Mouse (Mus musculus): ENCODE data around the gene Btg1-ps2. TPM values are rescaled to one million over a fixed set of nuclear protein-coding genes. Genes with fewer than 3 reads are reported as not detected.

Gene Btg1-ps2
- polyA plus RNA-seq (2014; fragmentation: Illumina TruSeq; extraction: RNeasy Lipid Tissue Mini Kit (QIAGEN cat#74804); ENCODE audit: low read depth, low replicate concordance) = not detected

DNA sequence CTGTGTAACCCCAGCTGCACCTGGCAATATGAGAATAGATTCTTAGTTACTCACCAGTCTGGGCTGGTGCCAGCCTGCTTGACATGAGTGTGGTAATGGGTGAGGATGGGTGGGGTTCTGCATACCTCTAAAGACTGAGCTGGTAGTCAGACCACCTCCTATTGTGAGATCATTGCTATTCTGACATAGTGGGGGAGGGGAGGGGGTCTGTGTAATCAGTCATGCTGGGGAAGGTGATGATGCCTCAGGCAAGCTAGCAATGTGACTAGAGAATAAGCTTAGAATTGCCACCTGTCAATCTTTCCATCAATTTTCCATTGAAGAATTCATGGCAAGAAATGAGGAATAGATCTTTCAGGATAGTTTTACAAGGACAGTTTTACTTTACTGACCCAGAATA is at the start of gene Btg1-ps2:
Gene Btg1-ps2 (minus strand): TSS at position 101 of the 400 bp plus-strand sequence.

GRCm38 (mm10) chrX:38085041-38085440 is 42.1 kb upstream of the Btg1-ps2 start, which contains the start of gene Rhox11:
TSS of gene Rhox11 (minus strand) at chrX:38085141.

DNA sequence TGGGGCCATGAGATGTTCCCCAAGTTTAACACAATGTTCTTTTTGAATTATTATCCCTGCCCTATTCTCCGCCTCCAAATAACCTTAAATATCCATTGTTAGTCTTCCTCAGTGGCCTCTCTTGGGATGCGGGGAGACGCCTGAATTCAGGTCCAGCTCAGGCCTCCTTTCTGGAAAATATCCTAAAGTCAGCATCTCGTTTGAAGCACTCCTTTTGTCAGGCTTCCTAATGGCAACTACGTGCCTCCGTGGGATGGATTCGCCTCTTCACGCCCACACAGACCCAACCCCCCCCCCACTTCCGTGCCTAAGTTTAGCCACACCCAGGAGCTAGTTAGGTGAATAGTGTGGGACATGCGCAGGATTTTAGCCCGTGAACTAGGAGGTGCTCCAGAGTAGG is 23.3 kb upstream of the Btg1-ps2 start, which contains the start of gene Rhox10:
Gene Rhox10 (plus strand): TSS at position 301 of the 400 bp plus-strand sequence.

GRCm38 (mm10) chrX:38018597-38018996 is 24.3 kb downstream of the Btg1-ps2 start, which contains the start of gene Btg1-ps1:
TSS of gene Btg1-ps1 (minus strand) at chrX:38018815.

Other genes starting within 250 kb of the Btg1-ps2 start
- not detected for gene Rhox5, start 238.3 kb downstream of the Btg1-ps2 start, polyA plus RNA-seq (2014; fragmentation: Illumina TruSeq; extraction: RNeasy Lipid Tissue Mini Kit (QIAGEN cat#74804); ENCODE audit: low read depth, low replicate concordance)
- gene Rhox6, start 216.2 kb downstream of the Btg1-ps2 start, polyA plus RNA-seq (2014; fragmentation: Illumina TruSeq; extraction: RNeasy Lipid Tissue Mini Kit (QIAGEN cat#74804); ENCODE audit: low read depth, low replicate concordance) = not detected
- not detected for gene Rhox7a, start 211.4 kb downstream of the Btg1-ps2 start, polyA plus RNA-seq (2014; fragmentation: Illumina TruSeq; extraction: RNeasy Lipid Tissue Mini Kit (QIAGEN cat#74804); ENCODE audit: low read depth, low replicate concordance)
- gene Rhox8, start 164.2 kb downstream of the Btg1-ps2 start, polyA plus RNA-seq (2014; fragmentation: Illumina TruSeq; extraction: RNeasy Lipid Tissue Mini Kit (QIAGEN cat#74804); ENCODE audit: low read depth, low replicate concordance) = not detected
- gene Rhox7b, start 145.9 kb downstream of the Btg1-ps2 start, polyA plus RNA-seq (2014; fragmentation: Illumina TruSeq; extraction: RNeasy Lipid Tissue Mini Kit (QIAGEN cat#74804); ENCODE audit: low read depth, low replicate concordance) = not detected
- not detected for gene Rhox9, start 141.3 kb downstream of the Btg1-ps2 start, polyA plus RNA-seq (2014; fragmentation: Illumina TruSeq; extraction: RNeasy Lipid Tissue Mini Kit (QIAGEN cat#74804); ENCODE audit: low read depth, low replicate concordance)
- gene Btg1-ps1, start 24.3 kb downstream of the Btg1-ps2 start, polyA plus RNA-seq (2014; fragmentation: Illumina TruSeq; extraction: RNeasy Lipid Tissue Mini Kit (QIAGEN cat#74804); ENCODE audit: low read depth, low replicate concordance) = not detected
- not detected for gene Rhox10, start 23.4 kb upstream of the Btg1-ps2 start, polyA plus RNA-seq (2014; fragmentation: Illumina TruSeq; extraction: RNeasy Lipid Tissue Mini Kit (QIAGEN cat#74804); ENCODE audit: low read depth, low replicate concordance)
- gene Rhox11, start 42.0 kb upstream of the Btg1-ps2 start, polyA plus RNA-seq (2014; fragmentation: Illumina TruSeq; extraction: RNeasy Lipid Tissue Mini Kit (QIAGEN cat#74804); ENCODE audit: low read depth, low replicate concordance) = not detected
- gene Rhox12, start 67.8 kb upstream of the Btg1-ps2 start, polyA plus RNA-seq (2014; fragmentation: Illumina TruSeq; extraction: RNeasy Lipid Tissue Mini Kit (QIAGEN cat#74804); ENCODE audit: low read depth, low replicate concordance) = not detected
- not detected for gene Rhox13, start 78.1 kb upstream of the Btg1-ps2 start, polyA plus RNA-seq (2014; fragmentation: Illumina TruSeq; extraction: RNeasy Lipid Tissue Mini Kit (QIAGEN cat#74804); ENCODE audit: low read depth, low replicate concordance)
- 84.6 TPM for gene Zbtb33, start 146.7 kb upstream of the Btg1-ps2 start, polyA plus RNA-seq (2014; fragmentation: Illumina TruSeq; extraction: RNeasy Lipid Tissue Mini Kit (QIAGEN cat#74804); ENCODE audit: low read depth, low replicate concordance)
- 2.0 TPM for gene Tmem255a, start 209.3 kb upstream of the Btg1-ps2 start, polyA plus RNA-seq (2014; fragmentation: Illumina TruSeq; extraction: RNeasy Lipid Tissue Mini Kit (QIAGEN cat#74804); ENCODE audit: low read depth, low replicate concordance)

Measured in sigmoid colon, adult 10 weeks (tissue).